Mouse (Mus musculus): ENCODE data around the gene Plac1. TPM values are rescaled to one million over a fixed set of nuclear protein-coding genes. Genes with fewer than 3 reads are reported as not detected.
"Not testable (repeated sequence)": the region's sequence is repeated elsewhere in the genome, so short reads cannot be mapped to it uniquely, and the experiment has no call there.

Plac1 gene
- 5.3 and 5.8 TPM in 2 replicates for polyA plus RNA-seq (2015; fragmentation: Nextera tagmentation; extraction: Ambion mirVana)

- no peak for ATAC-seq (ENCODE audit: low FRiP score, low TSS enrichment)
- no peaks in the 10 kb centered on the region for H3K27me3 ChIP-seq (ENCODE audit: insufficient read depth, low read length)
- no peaks in the 10 kb centered on the region for H3K4me1 ChIP-seq (ENCODE audit: insufficient read depth, low read length)
- no peak within 1 kb of the TSS for H3K4me2 ChIP-seq (replicated peaks; ENCODE audit: low read depth, low read length)
- no peaks in the 10 kb centered on the region for H3K9me3 ChIP-seq (ENCODE audit: low read length)
- H3K36me3 ChIP-seq (ENCODE audit: insufficient read depth, low read length) = no peaks in the 10 kb centered on the region
- H3K9ac ChIP-seq (replicated peaks; ENCODE audit: low read length) = no peak within 1 kb of the TSS
- H3K27ac ChIP-seq (ENCODE audit: low read length) = no peak within 1 kb of the TSS
- 74% methylated on average over 4 of the region's 4 CpGs for WGBS
- H3K4me3 ChIP-seq (ENCODE audit: low read length) = no peak within 1 kb of the TSS
These were observed at the start of gene Plac1 for GRCm38 (mm10) chrX:53240011-53240410. TSS of gene Plac1 (minus strand) at chrX:53240111.

GRCm38 (mm10) chrX:53287924-53288323 is 48.0 kb upstream of the Plac1 start:
- Histone ChIP-seq H3K4me1 (ENCODE audit: insufficient read depth, low read length) (no peaks in the 10 kb centered on the region), H3K9ac (replicated peaks; ENCODE audit: low read length) (no peak overlapping the region), H3K27ac (ENCODE audit: low read length) (no peak overlapping the region), H3K9me3 (ENCODE audit: low read length) (no peaks in the 10 kb centered on the region), H3K4me3 (ENCODE audit: low read length) (no peak overlapping the region), H3K4me2 (replicated peaks; ENCODE audit: low read depth, low read length) (no peak overlapping the region), H3K36me3 (ENCODE audit: insufficient read depth, low read length) (no peaks in the 10 kb centered on the region), H3K27me3 (ENCODE audit: insufficient read depth, low read length) (no peaks in the 10 kb centered on the region; the same call in 1 of the 2 replicates)
- 68% methylated on average over 5 of the region's 5 CpGs for WGBS
- ATAC-seq (ENCODE audit: low FRiP score, low TSS enrichment) = no peak

- 45% methylated on average over 1 of the region's 1 CpGs for WGBS
- no peak within 1 kb of the TSS for H3K4me2 ChIP-seq (replicated peaks; ENCODE audit: low read depth, low read length)
- H3K4me1 ChIP-seq (ENCODE audit: insufficient read depth, low read length) = no peaks in the 10 kb centered on the region
- H3K27me3 ChIP-seq (ENCODE audit: insufficient read depth, low read length) = no peaks in the 10 kb centered on the region; the same call in 1 of the 2 replicates
- H3K9ac ChIP-seq (replicated peaks; ENCODE audit: low read length) = no peak within 1 kb of the TSS
- no peak within 1 kb of the TSS for H3K27ac ChIP-seq (ENCODE audit: low read length)
- no peak for ATAC-seq (ENCODE audit: low FRiP score, low TSS enrichment)
- H3K9me3 ChIP-seq (ENCODE audit: low read length) = no peaks in the 10 kb centered on the region
- H3K36me3 ChIP-seq (ENCODE audit: insufficient read depth, low read length) = no peaks in the 10 kb centered on the region
- no peak within 1 kb of the TSS for H3K4me3 ChIP-seq (ENCODE audit: low read length)
These were observed 33.2 kb upstream of the Plac1 start, which contains the start of gene Fam122c for GRCm38 (mm10) chrX:53273124-53273523. TSS of gene Fam122c (plus strand) at chrX:53273424.

- H3K4me2 ChIP-seq (replicated peaks; ENCODE audit: low read depth, low read length); ATAC-seq (ENCODE audit: low FRiP score, low TSS enrichment); H3K36me3 ChIP-seq (ENCODE audit: insufficient read depth, low read length); H3K4me3 ChIP-seq (ENCODE audit: low read length); H3K27ac ChIP-seq (ENCODE audit: low read length); H3K9me3 ChIP-seq (ENCODE audit: low read length); H3K27me3 ChIP-seq (ENCODE audit: insufficient read depth, low read length); H3K4me1 ChIP-seq (ENCODE audit: insufficient read depth, low read length); H3K9ac ChIP-seq (replicated peaks; ENCODE audit: low read length): not testable (repeated sequence)
- 68% methylated on average over 3 of the region's 3 CpGs for WGBS
These were observed 31.7 kb upstream of the Plac1 start for GRCm38 (mm10) chrX:53271628-53272027.

- ATAC-seq (ENCODE audit: low FRiP score, low TSS enrichment) = no peak
- 33% methylated on average over 10 of the region's 10 CpGs for WGBS
- Histone ChIP-seq H3K27ac (ENCODE audit: low read length) (no peak overlapping the region), H3K4me1 (ENCODE audit: insufficient read depth, low read length) (no peaks in the 10 kb centered on the region), H3K27me3 (ENCODE audit: insufficient read depth, low read length) (no peaks in the 10 kb centered on the region; the same call in 1 of the 2 replicates), H3K9me3 (ENCODE audit: low read length) (no peaks in the 10 kb centered on the region), H3K36me3 (ENCODE audit: insufficient read depth, low read length) (no peaks in the 10 kb centered on the region), H3K9ac (replicated peaks; ENCODE audit: low read length) (no peak overlapping the region), H3K4me3 (ENCODE audit: low read length) (peak overlapping the region; percentile 66), H3K4me2 (replicated peaks; ENCODE audit: low read depth, low read length) (peak overlapping the region; percentile 44)
These were observed 30.1 kb upstream of the Plac1 start for GRCm38 (mm10) chrX:53270063-53270432.

GRCm38 (mm10) chrX:53269289-53270062 is 29.6 kb upstream of the Plac1 start, which contains the start of gene Fam122b:
TSS of gene Fam122b (minus strand) at chrX:53269805.
- 26% methylated on average over 40 of the region's 40 CpGs for WGBS
- H3K4me3 ChIP-seq (ENCODE audit: low read length) = peak within 1 kb of the TSS; percentile 66
- H3K36me3 ChIP-seq (ENCODE audit: insufficient read depth, low read length) = no peaks in the 10 kb centered on the region
- no peaks in the 10 kb centered on the region for H3K9me3 ChIP-seq (ENCODE audit: low read length)
- peak; percentile 86 for ATAC-seq (ENCODE audit: low FRiP score, low TSS enrichment)
- H3K27ac ChIP-seq (ENCODE audit: low read length) = peak within 1 kb of the TSS; percentile 84
- H3K27me3 ChIP-seq (ENCODE audit: insufficient read depth, low read length) = no peaks in the 10 kb centered on the region; the same call in 1 of the 2 replicates
- H3K4me2 ChIP-seq (replicated peaks; ENCODE audit: low read depth, low read length) = peak within 1 kb of the TSS; percentile 69
- H3K9ac ChIP-seq (replicated peaks; ENCODE audit: low read length) = peak within 1 kb of the TSS; percentile 64
- H3K4me1 ChIP-seq (ENCODE audit: insufficient read depth, low read length) = no peaks in the 10 kb centered on the region

GRCm38 (mm10) chrX:53268856-53269255 is 28.9 kb upstream of the Plac1 start:
- Histone ChIP-seq H3K4me1 (ENCODE audit: insufficient read depth, low read length) (no peaks in the 10 kb centered on the region), H3K4me2 (replicated peaks; ENCODE audit: low read depth, low read length) (peak overlapping the region; percentile 69), H3K9me3 (ENCODE audit: low read length) (no peaks in the 10 kb centered on the region), H3K9ac (replicated peaks; ENCODE audit: low read length) (peak overlapping the region; percentile 64), H3K36me3 (ENCODE audit: insufficient read depth, low read length) (no peaks in the 10 kb centered on the region), H3K27me3 (ENCODE audit: insufficient read depth, low read length) (no peaks in the 10 kb centered on the region; the same call in 1 of the 2 replicates), H3K27ac (ENCODE audit: low read length) (peak overlapping the region; percentile 84), H3K4me3 (ENCODE audit: low read length) (peak overlapping the region; percentile 66)
- 33% methylated on average over 10 of the region's 10 CpGs for WGBS
- ATAC-seq (ENCODE audit: low FRiP score, low TSS enrichment) = peak; percentile 97

GRCm38 (mm10) chrX:53266186-53266585 is 26.3 kb upstream of the Plac1 start:
- ATAC-seq (ENCODE audit: low FRiP score, low TSS enrichment) = no peak

GRCm38 (mm10) chrX:53255195-53255594 is 15.3 kb upstream of the Plac1 start:
- ATAC-seq (ENCODE audit: low FRiP score, low TSS enrichment) = no peak
- H3K27me3 ChIP-seq (ENCODE audit: insufficient read depth, low read length) = no peaks in the 10 kb centered on the region
- no peak overlapping the region for H3K4me3 ChIP-seq (ENCODE audit: low read length)
- H3K4me2 ChIP-seq (replicated peaks; ENCODE audit: low read depth, low read length) = no peak overlapping the region
- no peaks in the 10 kb centered on the region for H3K4me1 ChIP-seq (ENCODE audit: insufficient read depth, low read length)
- H3K9ac ChIP-seq (replicated peaks; ENCODE audit: low read length) = no peak overlapping the region
- no peaks in the 10 kb centered on the region for H3K9me3 ChIP-seq (ENCODE audit: low read length)
- H3K27ac ChIP-seq (ENCODE audit: low read length) = no peak overlapping the region
- no peaks in the 10 kb centered on the region for H3K36me3 ChIP-seq (ENCODE audit: insufficient read depth, low read length)

More at GRCm38 (mm10) chrX:53266186-53266585, 26.3 kb upstream of the Plac1 start:
- no peaks in the 10 kb centered on the region for H3K4me1 ChIP-seq (ENCODE audit: insufficient read depth, low read length)
- H3K9ac ChIP-seq (replicated peaks; ENCODE audit: low read length) = no peak overlapping the region
- H3K4me2 ChIP-seq (replicated peaks; ENCODE audit: low read depth, low read length) = no peak overlapping the region
- H3K9me3 ChIP-seq (ENCODE audit: low read length) = no peaks in the 10 kb centered on the region
- no peaks in the 10 kb centered on the region for H3K36me3 ChIP-seq (ENCODE audit: insufficient read depth, low read length)
- H3K4me3 ChIP-seq (ENCODE audit: low read length) = no peak overlapping the region
- no peaks in the 10 kb centered on the region; the same call in 1 of the 2 replicates for H3K27me3 ChIP-seq (ENCODE audit: insufficient read depth, low read length)
- 60% methylated on average over 9 of the region's 9 CpGs for WGBS
- H3K27ac ChIP-seq (ENCODE audit: low read length) = no peak overlapping the region

- H3K4me1 ChIP-seq (ENCODE audit: insufficient read depth, low read length) = peaks cover 3% of the 10 kb centered on the region; the same call in 1 of the 2 replicates
- H3K27ac ChIP-seq (ENCODE audit: low read length) = no peak overlapping the region
- H3K4me2 ChIP-seq (replicated peaks; ENCODE audit: low read depth, low read length) = no peak overlapping the region
- H3K27me3 ChIP-seq (ENCODE audit: insufficient read depth, low read length) = no peaks in the 10 kb centered on the region
- H3K9ac ChIP-seq (replicated peaks; ENCODE audit: low read length) = no peak overlapping the region
- H3K9me3 ChIP-seq (ENCODE audit: low read length) = no peaks in the 10 kb centered on the region
- H3K36me3 ChIP-seq (ENCODE audit: insufficient read depth, low read length) = no peaks in the 10 kb centered on the region
- WGBS = 13% methylated on average over 2 of the region's 2 CpGs
- H3K4me3 ChIP-seq (ENCODE audit: low read length) = no peak overlapping the region
- no peak for ATAC-seq (ENCODE audit: low FRiP score, low TSS enrichment)
These were observed 1.9 kb downstream of the Plac1 start for GRCm38 (mm10) chrX:53237971-53238370.
